Mouse (Mus musculus) ES-Bruce4 (cell line): Measurements from ENCODE around the gene Gabarap. TPM values are rescaled to one million over a fixed set of nuclear protein-coding genes. Genes with fewer than 3 reads are reported as not detected.

Experiments
- H3K27ac ChIP-seq: 2 replicates; pipeline ENCODE4 v1.5.1; 2012; ENCODE audit warnings: low read length, inconsistent platforms; ENCODE audit not compliant: insufficient read depth
- H3K27me3 ChIP-seq: 2 replicates; pipeline ENCODE4 v1.6.1; 2012; ENCODE audit warnings: mild to moderate bottlenecking, low read length, inconsistent platforms; ENCODE audit not compliant: control insufficient read depth, poor library complexity, insufficient read depth, severe bottlenecking
- H3K36me3 ChIP-seq: 2 replicates; pipeline ENCODE4 v1.6.1; 2012; ENCODE audit warnings: inconsistent platforms, mild to moderate bottlenecking, low read length, moderate library complexity; ENCODE audit not compliant: control insufficient read depth, poor library complexity, insufficient read depth, severe bottlenecking
- H3K4me1 ChIP-seq: one replicate; pipeline ENCODE4 v1.8.1; 2011; ENCODE audit warnings: low read length; ENCODE audit not compliant: control insufficient read depth, insufficient read depth
- H3K4me3 ChIP-seq: 2 replicates; pipeline ENCODE4 v1.5.1; 2011; ENCODE audit warnings: low read depth, mild to moderate bottlenecking, low read length
- H3K9ac ChIP-seq: 2 replicates; pipeline ENCODE4 v1.6.1; 2012; ENCODE audit warnings: low read depth, mild to moderate bottlenecking, inconsistent platforms; ENCODE audit not compliant: poor library complexity, severe bottlenecking
- H3K9me3 ChIP-seq: replicated peaks from 2 replicates; pipeline ENCODE4 v1.6.1; 2012; ENCODE audit warnings: mild to moderate bottlenecking, low read length, inconsistent platforms; ENCODE audit not compliant: control insufficient read depth, poor library complexity, insufficient read depth, severe bottlenecking
- CTCF ChIP-seq: IDR thresholded peaks from one replicate; pipeline ENCODE4 v1.8.1; 2011; ENCODE audit warnings: low read depth, low read length
- EP300 ChIP-seq: IDR thresholded peaks from 2 replicates; pipeline ENCODE4 v1.6.1; 2011; ENCODE audit warnings: low read depth, low read length; ENCODE audit not compliant: insufficient read depth
- POLR2A ChIP-seq: IDR thresholded peaks from one replicate; pipeline ENCODE4 v1.8.1; 2011; ENCODE audit warnings: low read length; ENCODE audit not compliant: insufficient read depth
- polyA plus RNA-seq: library from polyadenylated mRNA; stranded (reverse); fragments of >200 nt; gene quantifications from 2 replicates; pipeline ENCODE4 v1.2.4, GENCODE M21; 2011; ENCODE audit warnings: low read depth; ENCODE audit not compliant: missing spikeins, insufficient read depth, insufficient read length

Gene Gabarap
- polyA plus RNA-seq, 1 experiment: 144 TPM

DNA sequence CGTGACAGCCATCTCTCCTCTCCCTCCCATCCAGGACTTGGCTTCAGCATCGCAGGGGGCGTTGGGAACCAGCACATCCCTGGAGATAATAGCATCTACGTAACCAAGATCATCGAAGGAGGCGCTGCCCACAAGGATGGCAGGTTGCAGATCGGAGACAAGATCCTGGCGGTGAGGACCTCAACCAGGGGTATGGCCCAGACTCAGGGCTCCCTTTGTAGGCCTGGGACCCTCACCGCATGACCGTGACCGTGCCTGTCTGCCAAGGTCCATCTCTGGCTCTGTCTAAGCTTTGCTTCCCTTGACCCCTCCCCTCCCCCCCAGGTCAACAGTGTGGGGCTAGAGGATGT is 40.4 kb downstream of the Gabarap start:
- Histone ChIP-seq H3K27me3 (no peaks in the 10 kb centered on the region), H3K9me3 (no peaks in the 10 kb centered on the region), H3K27ac (no peak overlapping the region), H3K9ac (no peak overlapping the region), H3K4me1 (peaks cover 2% of the 10 kb centered on the region), H3K4me3 (no peak overlapping the region), H3K36me3 (no peaks in the 10 kb centered on the region)
- TF ChIP-seq EP300 (no peak), POLR2A (no peak)

DNA sequence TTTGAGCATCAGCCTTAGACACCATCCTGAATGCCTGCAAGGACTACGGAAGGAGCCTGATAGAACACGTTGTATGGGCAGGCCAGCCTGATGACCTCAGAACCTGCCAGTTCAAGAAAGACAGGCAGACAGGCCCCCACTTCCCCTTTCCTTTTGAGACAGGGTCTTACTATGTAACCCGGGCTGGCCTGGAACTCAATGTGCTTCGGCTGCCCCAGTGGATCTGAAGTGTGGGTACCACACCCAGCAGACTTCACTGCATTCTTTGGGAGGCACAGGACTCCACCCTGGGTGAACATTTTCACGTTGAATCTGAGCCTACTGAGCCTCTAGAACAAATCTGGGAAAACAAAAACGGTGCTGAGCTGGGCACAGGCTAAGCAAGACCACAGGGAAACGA is 47.2 kb downstream of the Gabarap start:
- H3K36me3 ChIP-seq: no peaks in the 10 kb centered on the region
- H3K4me3 ChIP-seq: no peak overlapping the region
- TF ChIP-seq POLR2A (no peak), EP300 (no peak), CTCF (no peak)
- H3K9ac ChIP-seq: no peak overlapping the region
- H3K4me1 ChIP-seq: no peaks in the 10 kb centered on the region
- H3K27ac ChIP-seq: no peak overlapping the region
- H3K9me3 ChIP-seq: no peaks in the 10 kb centered on the region
- H3K27me3 ChIP-seq: no peaks in the 10 kb centered on the region

DNA sequence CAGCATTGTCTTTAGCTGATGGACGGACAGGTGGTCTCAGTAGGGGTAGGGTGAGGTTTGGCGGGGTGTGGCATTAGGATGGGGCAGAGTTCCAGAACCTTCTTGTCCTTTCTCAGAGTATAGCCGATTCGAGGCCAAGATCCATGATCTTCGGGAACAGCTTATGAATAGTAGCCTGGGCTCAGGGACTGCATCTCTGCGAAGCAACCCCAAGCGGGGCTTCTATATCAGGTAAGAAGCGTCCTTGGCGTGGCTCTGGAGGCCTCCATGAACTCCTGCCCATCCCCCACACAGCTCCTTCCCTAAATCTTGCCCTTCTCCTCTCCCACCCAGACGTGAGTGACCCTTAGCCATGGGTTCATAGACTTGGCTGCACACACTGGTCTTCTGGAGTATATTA is 48.7 kb downstream of the Gabarap start:
- Histone ChIP-seq H3K4me1 (no peaks in the 10 kb centered on the region), H3K9ac (no peak overlapping the region), H3K27me3 (no peaks in the 10 kb centered on the region), H3K27ac (no peak overlapping the region), H3K9me3 (no peaks in the 10 kb centered on the region), H3K36me3 (no peaks in the 10 kb centered on the region), H3K4me3 (no peak overlapping the region)
- TF ChIP-seq EP300 (no peak), POLR2A (no peak), CTCF (no peak)

DNA sequence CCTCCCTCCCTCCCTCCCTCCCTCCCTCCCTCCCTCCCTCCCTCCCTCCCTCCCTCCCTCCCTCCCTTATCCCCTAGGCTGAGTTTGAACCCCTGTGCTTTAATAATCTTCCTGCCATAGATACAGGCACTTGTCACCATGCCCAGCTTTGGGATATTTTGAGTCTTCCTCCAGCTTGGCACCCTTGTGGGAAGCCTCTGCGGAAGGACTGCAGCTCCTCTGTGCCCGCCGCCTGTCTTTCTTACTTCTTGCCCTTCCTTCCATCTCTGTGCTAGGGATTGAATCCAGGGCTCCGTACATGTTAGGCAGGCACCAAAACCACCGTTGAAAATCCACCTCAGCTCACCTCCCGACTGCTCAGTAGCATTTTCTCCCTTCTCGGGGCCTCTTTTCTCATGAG is 49.2 kb downstream of the Gabarap start:
- no peak overlapping the region for H3K9ac ChIP-seq
- H3K4me1 ChIP-seq: no peaks in the 10 kb centered on the region
- H3K27ac ChIP-seq: no peak overlapping the region
- no peaks in the 10 kb centered on the region for H3K9me3 ChIP-seq
- H3K36me3 ChIP-seq: no peaks in the 10 kb centered on the region
- no peak overlapping the region for H3K4me3 ChIP-seq
- TF ChIP-seq EP300 (no peak), POLR2A (no peak), CTCF (no peak)
- H3K27me3 ChIP-seq: no peaks in the 10 kb centered on the region

DNA sequence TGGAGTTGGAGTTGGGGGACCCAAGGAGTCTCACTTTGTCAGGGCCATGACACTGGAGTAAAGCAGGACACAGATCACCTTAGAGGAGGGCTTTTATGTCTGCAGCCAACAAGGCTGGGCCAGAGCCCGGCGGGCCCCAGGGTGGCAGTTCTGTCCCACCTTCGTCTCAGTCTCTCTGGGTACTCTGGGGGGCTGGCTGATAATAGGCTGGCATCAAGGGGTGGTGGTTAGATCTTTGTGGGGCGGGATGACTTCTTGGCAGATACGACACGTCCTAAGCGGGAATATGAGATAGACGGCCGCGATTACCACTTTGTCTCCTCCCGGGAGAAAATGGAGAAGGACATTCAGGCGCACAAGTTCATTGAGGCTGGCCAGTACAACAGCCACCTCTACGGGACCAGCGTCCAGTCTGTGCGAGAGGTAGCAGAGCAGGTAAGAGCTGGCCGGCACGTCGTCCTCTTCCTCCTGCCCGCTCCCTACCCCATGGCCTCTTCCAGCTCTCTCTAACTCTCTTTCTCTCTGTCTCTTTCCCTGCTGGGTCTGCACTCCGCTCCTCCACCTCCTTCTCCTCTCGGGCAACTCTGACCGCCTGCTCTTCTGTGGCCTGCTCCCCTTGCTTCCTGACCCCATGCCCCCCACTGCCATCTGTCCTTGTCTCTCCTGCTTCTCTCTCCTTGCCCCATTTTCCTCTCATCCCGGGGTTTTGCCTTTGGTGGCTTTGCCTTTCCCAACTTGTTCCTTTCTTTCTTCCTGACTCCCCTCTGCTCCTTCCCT is 51.6 kb downstream of the Gabarap start:
- no peak overlapping the region for H3K9ac ChIP-seq
- no peak for TF ChIP-seq POLR2A
- no peak for TF ChIP-seq EP300
- no peak for TF ChIP-seq CTCF

DNA sequence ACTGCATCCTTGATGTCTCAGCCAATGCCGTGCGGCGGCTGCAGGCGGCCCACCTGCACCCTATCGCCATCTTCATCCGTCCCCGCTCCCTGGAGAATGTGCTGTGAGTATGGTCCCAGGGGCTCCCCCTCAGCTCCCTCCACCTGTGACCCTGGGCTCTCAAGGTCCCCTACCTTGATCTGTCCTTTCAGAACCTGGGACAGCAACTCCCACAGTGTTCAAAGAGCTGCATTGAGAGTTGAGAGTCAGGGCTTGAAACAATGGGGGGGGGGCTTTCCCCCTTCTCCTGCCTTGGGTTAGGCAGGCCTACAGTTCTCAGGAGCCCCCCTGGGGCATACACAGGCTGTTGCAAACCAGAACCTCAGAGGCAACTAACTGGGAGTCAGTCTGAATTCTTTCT is 52.7 kb downstream of the Gabarap start:
- Histone ChIP-seq H3K27ac (no peak overlapping the region), H3K36me3 (no peaks in the 10 kb centered on the region)
- TF ChIP-seq CTCF (no peak), POLR2A (no peak), EP300 (no peak)

More for the DNA sequence above, 51.6 kb downstream of the Gabarap start:
- Histone ChIP-seq H3K4me1 (no peaks in the 10 kb centered on the region), H3K27ac (no peak overlapping the region), H3K36me3 (no peaks in the 10 kb centered on the region), H3K4me3 (no peak overlapping the region), H3K9me3 (no peaks in the 10 kb centered on the region), H3K27me3 (no peaks in the 10 kb centered on the region)

More for the DNA sequence above, 52.7 kb downstream of the Gabarap start:
- Histone ChIP-seq H3K27me3 (no peaks in the 10 kb centered on the region), H3K4me1 (no peaks in the 10 kb centered on the region), H3K4me3 (no peak overlapping the region), H3K9me3 (no peaks in the 10 kb centered on the region), H3K9ac (no peak overlapping the region)

Other genes with a start within 250 kb of the Gabarap start
- 102 and 103 TPM in 2 replicates for gene Polr2a, start 232.5 kb upstream of the Gabarap start, polyA plus RNA-seq
- not detected in 2 replicates for gene Slc35g3, start 229.2 kb upstream of the Gabarap start, polyA plus RNA-seq
- 3.6 and 4.8 TPM in 2 replicates for gene Zbtb4, start 225.2 kb upstream of the Gabarap start, polyA plus RNA-seq
- 10.1 and 12.1 TPM in 2 replicates for gene Chrnb1, start 195.2 kb upstream of the Gabarap start, polyA plus RNA-seq
- gene Fgf11, start 189.3 kb upstream of the Gabarap start, polyA plus RNA-seq: 1.8 and 2.5 TPM in 2 replicates
- 10.1 and 11.6 TPM in 2 replicates for gene Tmem102, start 185.5 kb upstream of the Gabarap start, polyA plus RNA-seq
- gene Gm39566, start 175.8 kb upstream of the Gabarap start, polyA plus RNA-seq: not detected in 2 replicates
- gene Spem2, start 172.7 kb upstream of the Gabarap start, polyA plus RNA-seq: not detected in 2 replicates
- not detected in 2 replicates for gene Spem1, start 169.0 kb upstream of the Gabarap start, polyA plus RNA-seq
- 19.6 and 25.4 TPM in 2 replicates for gene Nlgn2, start 153.4 kb upstream of the Gabarap start, polyA plus RNA-seq
- 97.1 and 103 TPM in 2 replicates for gene Tmem256, start 152.6 kb upstream of the Gabarap start, polyA plus RNA-seq
- 27.2 and 31.2 TPM in 2 replicates for gene Plscr3, start 144.8 kb upstream of the Gabarap start, polyA plus RNA-seq
- gene Tnk1, start 132.4 kb upstream of the Gabarap start, polyA plus RNA-seq: 15.6 and 19.6 TPM in 2 replicates
- gene Tmem95, start 113.1 kb upstream of the Gabarap start, polyA plus RNA-seq: not detected in 2 replicates
- 5.2 and 6.3 TPM in 2 replicates for gene Kctd11, start 109.7 kb upstream of the Gabarap start, polyA plus RNA-seq
- 1.5 and 2.3 TPM in 2 replicates for gene Acap1, start 95.6 kb upstream of the Gabarap start, polyA plus RNA-seq
- gene 2810408A11Rik, start 90.2 kb upstream of the Gabarap start, polyA plus RNA-seq: 11.6 and 13.1 TPM in 2 replicates
- 27.9 and 32.4 TPM in 2 replicates for gene Neurl4, start 90.1 kb upstream of the Gabarap start, polyA plus RNA-seq
- gene Gps2, start 77.3 kb upstream of the Gabarap start, polyA plus RNA-seq: 23.9 and 24.4 TPM in 2 replicates
- 1,015 and 1,063 TPM in 2 replicates for gene Eif5a, start 69.2 kb upstream of the Gabarap start, polyA plus RNA-seq
- 55.2 and 57.2 TPM in 2 replicates for gene Ybx2, start 55.3 kb upstream of the Gabarap start, polyA plus RNA-seq
- gene Slc2a4, start 43.0 kb upstream of the Gabarap start, polyA plus RNA-seq: 2.7 and 3.2 TPM in 2 replicates
- 106 and 144 TPM in 2 replicates for gene Cldn7, start 26.4 kb upstream of the Gabarap start, polyA plus RNA-seq
- 61.9 and 63.4 TPM in 2 replicates for gene Ctdnep1, start 10.0 kb upstream of the Gabarap start, polyA plus RNA-seq
- 77.6 and 80.1 TPM in 2 replicates for gene Elp5, start 8.6 kb upstream of the Gabarap start, polyA plus RNA-seq
- gene Phf23, start 4.6 kb downstream of the Gabarap start, polyA plus RNA-seq: 75.6 and 83.0 TPM in 2 replicates
- 60.1 and 63.3 TPM in 2 replicates for gene Dvl2, start 9.5 kb downstream of the Gabarap start, polyA plus RNA-seq
- gene Acadvl, start 24.3 kb downstream of the Gabarap start, polyA plus RNA-seq: 17.1 and 19.8 TPM in 2 replicates
- 17.1 and 25.7 TPM in 2 replicates for gene Dlg4, start 25.8 kb downstream of the Gabarap start, polyA plus RNA-seq
- gene Asgr1, start 62.9 kb downstream of the Gabarap start, polyA plus RNA-seq: not detected in 2 replicates
- not detected in 2 replicates for gene Asgr2, start 101.5 kb downstream of the Gabarap start, polyA plus RNA-seq
- 0.37 and 0.43 TPM in 2 replicates for gene Mgl2, start 139.2 kb downstream of the Gabarap start, polyA plus RNA-seq
- not detected in 2 replicates for gene Clec10a, start 165.1 kb downstream of the Gabarap start, polyA plus RNA-seq
- 2.0 and 3.5 TPM in 2 replicates for gene Slc16a11, start 221.6 kb downstream of the Gabarap start, polyA plus RNA-seq
- gene Slc16a13, start 229.9 kb downstream of the Gabarap start, polyA plus RNA-seq: 8.9 and 11.2 TPM in 2 replicates
- 4.1 TPM in 2 replicates for gene Bcl6b, start 238.7 kb downstream of the Gabarap start, polyA plus RNA-seq
- 108 and 126 TPM in 2 replicates for gene 0610010K14Rik, start 246.8 kb downstream of the Gabarap start, polyA plus RNA-seq
- gene Gm21988, start 248.7 kb downstream of the Gabarap start, polyA plus RNA-seq: 0.55 and 0.65 TPM in 2 replicates
- 88.5 and 97.8 TPM in 2 replicates for gene Rnasek, start 248.7 kb downstream of the Gabarap start, polyA plus RNA-seq